Mouse (Mus musculus) liver, adult 2 months (tissue): ENCODE results near the gene Dnajc4.

Experiments used
- CTCF ChIP-seq: fragments of 200-500 bp; IDR thresholded peaks from 2 replicates; pipeline ENCODE4 v1.5.1; 2011; ENCODE audit warnings: low read depth, low read length, control low read depth
- POLR2A ChIP-seq: fragments of 200-500 bp; IDR thresholded peaks from 2 replicates; pipeline ENCODE4 v1.6.1; 2011; ENCODE audit warnings: low read length, control low read depth; ENCODE audit not compliant: insufficient read depth; ENCODE audit errors: extremely low read depth

DNA sequence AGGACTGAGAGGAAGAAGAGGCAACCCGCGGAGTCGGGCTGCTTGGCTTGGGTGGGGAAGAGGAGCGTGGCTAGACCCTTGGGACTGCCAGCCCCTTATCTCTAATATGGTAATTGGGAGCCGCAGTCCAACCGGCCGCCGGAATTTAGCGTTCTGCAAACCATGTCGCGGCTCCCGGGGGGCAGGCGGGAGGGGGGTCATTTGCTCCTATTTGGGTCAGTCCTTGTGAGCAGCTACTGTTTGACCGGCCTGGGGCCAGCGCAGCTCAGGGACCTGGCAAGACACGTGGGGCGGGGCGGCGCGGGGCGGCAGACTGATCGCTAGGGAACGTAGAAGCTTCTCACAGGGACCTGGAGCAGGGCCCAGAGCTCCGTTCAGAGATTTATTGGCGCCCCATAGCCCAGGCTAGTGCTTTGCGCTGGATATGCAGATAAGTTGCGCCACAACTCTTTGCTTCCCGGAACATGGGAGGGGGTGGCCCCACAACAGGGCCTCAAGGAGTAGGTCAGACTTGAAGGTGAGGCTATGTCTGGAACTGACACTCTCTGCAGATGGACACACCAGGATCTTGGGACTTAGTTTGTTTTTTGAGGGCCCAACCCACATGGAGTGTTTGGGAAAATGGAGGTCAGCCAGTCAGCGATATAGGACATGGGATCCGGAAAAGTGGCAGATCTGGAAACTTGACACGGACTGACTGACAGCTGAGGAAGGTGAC lies 40.2 kb downstream of the Dnajc4 start:
- no peak for TF ChIP-seq CTCF
- 0 out of 2 replicates have a peak, but pooled peaks have one; percentile 40 for TF ChIP-seq POLR2A
